Mouse (Mus musculus): Measurements from ENCODE around the gene Dok5. TPM values are rescaled to one million over a fixed set of nuclear protein-coding genes. Genes with fewer than 3 reads are reported as not detected.

Gene Dok5
- total RNA-seq, 4 experiments from 2014 or later: 0.24 to 0.35 (median 0.30) TPM

DNA sequence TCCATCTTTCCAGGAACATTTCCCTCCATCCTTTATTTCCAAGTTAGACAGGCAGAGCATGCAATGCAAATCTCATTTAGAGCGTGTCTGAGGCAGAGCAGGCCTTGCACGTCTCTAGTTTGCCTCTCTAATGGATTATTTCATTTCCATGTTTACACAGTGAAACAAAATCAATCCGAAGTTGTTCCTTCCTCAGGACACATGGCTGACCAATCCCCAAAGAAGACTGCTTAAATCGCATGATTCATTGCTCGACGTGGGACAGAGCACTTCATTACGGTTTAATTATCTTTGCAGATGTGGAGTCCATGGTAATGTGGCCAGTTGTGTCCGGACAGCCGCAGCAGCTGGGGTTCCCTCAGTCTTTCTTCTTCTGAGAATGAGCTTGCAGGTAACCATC, 194.6 kb downstream of the Dok5 start:
- no peak for DNase-seq (ENCODE audit: low spot score)

Other genes starting within 250 kb of the Dok5 start
- 10 to 100 TPM in 2 of 4 experiments, 1 to 10 TPM in 2; 9.4 to 12.6 (median 10.9) TPM for gene Pfdn4, start 235.4 kb upstream of the Dok5 start, total RNA-seq (2022)
- gene Cyp24a1, start 234.7 kb upstream of the Dok5 start, total RNA-seq (2022): not detected
- gene 4930470P17Rik, start 129.8 kb upstream of the Dok5 start, total RNA-seq (2022): not detected

All from heart, adult 8-10 months (tissue).